Mouse (Mus musculus) bone marrow macrophage, adult 2 months (primary cell): ENCODE results near the gene Ppm1h. TPM values are rescaled to one million over a fixed set of nuclear protein-coding genes. Genes with fewer than 3 reads are reported as not detected.
A peak's percentile ranks its signal among the peaks of the same experiment; 100 is the strongest.

ENCODE experiments used
- H3K27ac ChIP-seq: 2 replicates; pipeline ENCODE4 v1.5.1; 2012; ENCODE audit warnings: low read depth, low read length; ENCODE audit not compliant: insufficient read depth
- H3K4me1 ChIP-seq: 2 replicates; pipeline ENCODE4 v1.6.1; 2012; ENCODE audit warnings: low read length; ENCODE audit not compliant: control insufficient read depth, insufficient read depth
- H3K4me3 ChIP-seq: 2 replicates; pipeline ENCODE4 v1.5.1; 2012; ENCODE audit warnings: mild to moderate bottlenecking, low read length, moderate library complexity; ENCODE audit not compliant: insufficient read depth
- CTCF ChIP-seq: IDR thresholded peaks from 2 replicates; pipeline ENCODE4 v1.5.1; 2012; ENCODE audit warnings: low read depth, mild to moderate bottlenecking, low read length, moderate library complexity
- POLR2A ChIP-seq: IDR thresholded peaks from 2 replicates; pipeline ENCODE4 v1.6.1; 2012; ENCODE audit warnings: mild to moderate bottlenecking, low read depth, low read length, borderline replicate concordance
- polyA plus RNA-seq: library from polyadenylated mRNA; stranded (reverse); fragments of >200 nt; gene quantifications from 2 replicates; pipeline ENCODE4 v1.2.4, GENCODE M21; 2012; ENCODE audit not compliant: missing spikeins, insufficient read depth, insufficient read length

Gene Ppm1h
- polyA plus RNA-seq, 1 experiment = 52.4 TPM

DNA sequence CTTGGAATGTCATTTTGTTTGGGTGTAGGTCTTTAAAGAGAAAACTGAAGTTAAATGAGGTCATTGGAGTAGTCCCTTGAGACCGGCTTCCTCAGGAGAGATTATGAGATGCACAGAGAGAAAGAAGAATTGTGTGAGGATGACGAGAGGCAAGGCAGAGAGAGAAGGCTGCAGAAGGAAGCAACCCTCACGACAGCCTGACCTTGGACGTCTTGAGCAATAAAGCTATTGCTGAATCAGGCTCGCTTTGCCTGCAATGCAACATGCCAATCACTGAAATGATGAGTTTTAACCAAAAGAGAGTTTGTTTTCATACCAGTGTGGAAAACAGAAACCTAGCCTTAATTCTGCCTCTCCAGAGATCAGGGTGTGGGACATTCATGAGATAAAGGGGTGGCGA, 43.5 kb downstream of the Ppm1h start:
- peaks cover 12% of the 10 kb centered on the region for H3K4me1 ChIP-seq

DNA sequence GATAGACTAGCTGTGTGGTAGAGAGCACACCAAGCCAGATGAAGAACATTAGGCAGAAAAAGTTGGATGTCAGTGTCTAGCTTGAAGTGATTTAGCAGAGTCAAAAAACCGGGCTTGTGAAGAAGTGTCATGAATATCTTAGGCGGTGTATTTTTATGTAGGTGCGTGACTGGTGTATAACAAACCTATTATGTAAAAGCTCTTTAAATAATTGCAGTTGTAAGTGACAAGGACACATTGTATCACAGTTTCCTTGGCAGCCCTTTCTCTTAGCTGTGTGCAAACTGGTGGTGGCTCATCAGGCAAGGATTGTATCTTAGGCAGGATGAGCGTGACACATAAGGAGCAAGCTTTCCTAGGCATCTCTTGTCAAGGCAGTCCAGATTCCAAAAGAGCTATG, 46.1 kb downstream of the Ppm1h start:
- TF ChIP-seq POLR2A (no peak), CTCF (no peak)
- Histone ChIP-seq H3K27ac (no peak overlapping the region), H3K4me3 (no peak overlapping the region), H3K4me1 (peaks cover 12% of the 10 kb centered on the region)

More for the DNA sequence above, 43.5 kb downstream of the Ppm1h start:
- TF ChIP-seq POLR2A = no peak
- no peak for TF ChIP-seq CTCF
- Histone ChIP-seq H3K27ac (no peak overlapping the region), H3K4me3 (no peak overlapping the region)

DNA sequence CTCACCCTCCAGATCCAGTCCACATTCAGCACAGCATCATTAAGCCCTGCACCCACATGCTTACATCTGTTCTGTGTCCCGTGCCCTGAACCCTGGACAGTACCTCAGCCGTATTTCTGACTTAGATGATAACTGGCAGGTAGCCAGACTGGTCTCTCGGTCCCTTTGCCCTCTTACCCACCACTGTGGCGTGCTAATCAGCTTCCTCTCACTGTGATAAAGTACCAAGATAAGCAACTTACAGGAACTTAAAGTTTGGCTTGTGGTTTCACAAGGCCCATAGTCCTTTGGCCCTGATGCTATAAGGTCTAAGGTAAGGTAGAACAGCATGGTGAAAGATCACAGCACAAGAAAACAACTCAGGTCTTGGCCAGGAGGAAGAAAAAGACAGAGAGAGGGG, 48.7 kb downstream of the Ppm1h start:
- no peak for TF ChIP-seq POLR2A
- TF ChIP-seq CTCF = no peak
- H3K4me3 ChIP-seq = no peak overlapping the region
- H3K27ac ChIP-seq = no peak overlapping the region
- H3K4me1 ChIP-seq = peaks cover 7% of the 10 kb centered on the region; the same call in 1 of the 2 replicates

DNA sequence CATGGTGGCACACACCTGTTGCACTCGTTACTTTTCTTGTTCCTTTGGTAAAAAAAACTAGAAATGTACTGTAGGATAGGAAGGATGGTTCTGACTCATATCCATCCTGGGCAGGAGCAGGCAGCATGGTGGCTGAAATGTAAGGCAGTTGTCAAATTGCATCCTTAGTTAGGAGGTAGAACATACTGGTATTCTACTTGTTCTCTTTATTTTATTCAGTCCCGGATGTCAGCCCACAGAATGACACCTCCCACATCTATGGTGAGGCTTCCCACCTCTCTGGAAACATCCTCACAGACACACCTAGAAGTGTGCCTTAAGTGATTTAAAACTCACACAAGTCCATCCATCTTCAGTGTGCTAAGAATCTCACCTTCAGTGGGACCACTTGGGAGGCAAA, 49.6 kb downstream of the Ppm1h start:
- no peak overlapping the region for H3K4me3 ChIP-seq
- peaks cover under 1% of the 10 kb centered on the region; the same call in 1 of the 2 replicates for H3K4me1 ChIP-seq
- TF ChIP-seq POLR2A = no peak
- H3K27ac ChIP-seq = no peak overlapping the region

DNA sequence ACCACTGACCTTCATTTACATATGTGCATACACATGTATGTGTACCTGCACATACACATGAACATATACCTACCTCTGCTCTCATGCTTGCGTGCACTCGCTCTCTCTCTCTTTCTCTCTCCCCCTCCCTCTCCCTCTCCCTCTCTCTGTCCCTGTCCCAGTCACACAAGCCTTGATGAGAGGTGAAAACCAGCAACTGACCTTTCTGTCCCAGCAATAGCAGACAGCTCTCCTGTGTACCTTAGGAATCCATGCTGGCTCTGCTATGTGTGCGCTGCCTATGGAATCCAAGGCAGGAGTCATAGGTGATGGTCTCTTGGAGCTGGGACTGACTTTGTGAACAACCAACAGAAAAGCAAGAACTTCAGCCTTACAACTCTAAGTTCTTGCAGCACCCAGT, 53.6 kb downstream of the Ppm1h start:
- TF ChIP-seq POLR2A = no peak
- no peak for TF ChIP-seq CTCF
- Histone ChIP-seq H3K4me3 (no peak overlapping the region), H3K4me1 (peaks cover 23% of the 10 kb centered on the region), H3K27ac (no peak overlapping the region)

DNA sequence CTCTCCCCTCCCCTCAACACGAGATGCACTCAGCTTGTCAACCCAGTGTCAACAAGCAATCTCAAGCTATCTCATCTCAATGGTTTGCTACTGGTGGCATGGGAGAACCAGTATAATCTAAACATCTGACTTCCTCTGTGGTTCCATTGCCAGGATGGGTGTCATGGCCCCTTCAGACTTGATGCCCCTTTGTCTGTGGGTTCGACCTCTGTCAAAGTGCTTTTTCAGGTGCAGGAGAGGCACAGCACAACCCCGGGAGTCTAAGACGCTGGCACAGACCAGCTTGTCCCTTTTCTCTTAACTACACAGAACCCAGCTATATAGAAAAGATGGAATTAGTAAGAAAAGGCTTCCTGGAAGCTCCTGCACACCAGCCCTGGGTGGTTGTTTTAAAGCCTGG, 56.0 kb downstream of the Ppm1h start:
- H3K4me3 ChIP-seq = no peak overlapping the region
- TF ChIP-seq CTCF (no peak), POLR2A (no peak)
- peaks cover 43% of the 10 kb centered on the region for H3K4me1 ChIP-seq
- H3K27ac ChIP-seq = no peak overlapping the region

DNA sequence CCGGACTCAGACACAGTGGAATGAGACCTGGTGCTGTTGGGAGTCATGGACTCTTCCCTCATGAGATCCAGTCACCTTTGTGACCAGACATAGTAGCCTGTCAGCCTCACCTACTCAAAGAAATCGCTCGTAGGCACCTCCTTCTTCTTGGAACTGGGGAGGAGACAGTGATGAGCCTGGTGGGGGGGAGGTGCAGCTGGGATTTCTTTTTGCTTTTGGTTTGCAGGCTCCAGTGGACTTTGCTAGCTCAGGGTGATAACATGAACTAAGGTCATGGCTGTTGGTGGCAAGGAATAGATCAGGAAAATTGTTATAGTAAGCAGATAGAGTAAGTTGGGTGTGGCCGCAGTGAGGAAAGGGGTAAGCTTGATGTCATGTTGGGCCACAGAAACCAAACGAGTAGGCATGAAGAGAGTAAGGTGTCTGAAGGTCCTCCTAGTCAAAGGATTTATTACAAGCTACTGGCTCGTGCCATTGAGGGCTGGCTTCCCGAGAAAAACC, 56.8 kb downstream of the Ppm1h start:
- Histone ChIP-seq H3K27ac (no peak overlapping the region), H3K4me3 (no peak overlapping the region), H3K4me1 (peaks cover 50% of the 10 kb centered on the region)
- no peak for TF ChIP-seq CTCF
- no peak for TF ChIP-seq POLR2A

DNA sequence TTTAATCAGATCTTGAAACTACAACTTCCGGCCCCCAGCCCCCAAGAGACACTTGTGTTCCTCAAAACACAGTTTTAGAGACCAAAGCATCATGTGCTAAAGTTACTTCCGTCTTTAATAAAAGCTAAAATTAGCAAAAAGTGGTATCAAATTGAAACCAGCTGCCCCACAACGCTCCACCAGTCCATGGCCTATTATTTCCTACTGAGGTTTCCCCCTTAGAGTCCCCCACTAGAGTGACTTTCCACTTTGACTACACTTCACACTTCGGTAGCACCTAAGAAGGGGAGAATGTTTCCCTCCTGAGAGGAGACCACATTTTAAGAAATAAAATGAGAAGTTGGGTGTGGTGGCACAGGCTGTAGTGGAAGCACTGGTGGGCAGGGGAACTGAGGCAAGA, 58.3 kb downstream of the Ppm1h start:
- Histone ChIP-seq H3K4me3 (no peak overlapping the region), H3K4me1 (peaks cover 63% of the 10 kb centered on the region), H3K27ac (peak overlapping the region; percentile 92)
- TF ChIP-seq POLR2A (no peak), CTCF (no peak)

DNA sequence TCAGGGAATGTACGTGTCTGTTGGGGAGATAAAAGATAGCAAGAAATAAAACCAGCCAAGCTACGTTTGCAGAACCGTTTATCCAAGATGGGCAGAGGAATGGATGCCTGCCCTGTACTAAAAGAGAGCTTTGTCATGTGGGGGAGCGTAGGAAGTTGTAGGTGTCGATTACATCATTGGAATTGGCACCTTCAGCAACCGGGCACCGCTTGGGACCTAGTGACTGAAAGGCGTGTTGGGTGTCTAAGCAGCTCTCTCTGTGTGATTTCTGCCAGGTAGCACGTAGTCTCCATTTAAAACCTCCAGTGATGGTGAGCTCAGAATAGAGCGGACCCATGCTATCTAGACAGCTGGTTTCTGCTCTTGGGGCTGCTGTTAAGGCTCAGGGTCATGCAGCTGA, 60.0 kb downstream of the Ppm1h start:
- H3K27ac ChIP-seq = no peak overlapping the region
- TF ChIP-seq POLR2A = no peak
- TF ChIP-seq CTCF = no peak
- H3K4me3 ChIP-seq = no peak overlapping the region
- peaks cover 77% of the 10 kb centered on the region for H3K4me1 ChIP-seq

DNA sequence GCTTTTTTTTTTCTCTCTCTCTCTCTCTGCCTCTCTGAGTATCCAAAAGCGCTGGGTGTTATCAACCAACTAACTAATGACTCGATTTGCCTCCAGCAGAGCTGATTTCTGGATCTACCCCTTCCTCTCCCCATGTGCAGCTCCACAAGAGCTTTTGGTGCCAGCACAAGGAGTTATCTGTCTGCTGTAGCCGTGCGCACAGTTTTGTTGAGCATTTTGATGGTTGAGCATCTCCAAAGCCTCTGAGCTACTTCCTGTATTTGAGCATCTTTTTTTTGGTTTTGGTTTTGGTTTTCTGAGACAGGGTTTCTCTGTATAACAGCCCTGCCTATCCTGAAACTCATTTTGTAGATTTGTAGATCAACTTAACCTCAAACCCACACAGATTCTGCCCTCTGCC, 60.5 kb downstream of the Ppm1h start:
- Histone ChIP-seq H3K27ac (no peak overlapping the region), H3K4me3 (no peak overlapping the region), H3K4me1 (peaks cover 78% of the 10 kb centered on the region)
- no peak for TF ChIP-seq POLR2A
- TF ChIP-seq CTCF = no peak

DNA sequence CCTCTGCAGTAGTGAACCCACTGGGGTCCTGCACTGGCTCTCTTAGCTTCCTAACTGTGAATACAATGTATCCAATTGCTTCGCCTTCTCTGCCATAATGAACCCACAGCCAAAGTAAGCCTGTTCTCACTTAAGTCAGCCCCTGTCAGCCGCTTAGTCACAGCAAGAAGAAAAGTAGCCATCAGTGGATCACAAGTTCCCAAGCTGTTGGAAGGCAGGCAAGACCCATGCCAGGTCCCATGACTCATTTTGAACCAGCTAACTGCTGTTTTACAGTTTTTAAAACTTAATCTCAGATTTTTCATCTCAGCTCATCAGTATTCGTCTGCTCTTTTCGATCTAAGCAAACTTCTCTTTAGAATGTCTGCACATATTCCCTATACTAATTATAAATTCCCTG, 61.6 kb downstream of the Ppm1h start:
- Histone ChIP-seq H3K27ac (no peak overlapping the region), H3K4me1 (peaks cover 76% of the 10 kb centered on the region), H3K4me3 (no peak overlapping the region)
- TF ChIP-seq CTCF = no peak
